Mouse (Mus musculus) liver, adult 2 months (tissue): ENCODE results near the gene Gm10837.

ENCODE experiments used
- CTCF ChIP-seq: fragments of 200-500 bp; IDR thresholded peaks from 2 replicates; pipeline ENCODE4 v1.5.1; 2011; ENCODE audit warnings: low read depth, low read length, control low read depth
- POLR2A ChIP-seq: fragments of 200-500 bp; IDR thresholded peaks from 2 replicates; pipeline ENCODE4 v1.6.1; 2011; ENCODE audit warnings: low read length, control low read depth; ENCODE audit not compliant: insufficient read depth; ENCODE audit errors: extremely low read depth

GRCm38 (mm10) chr14:122454901-122455561 lies 35.4 kb upstream of the Gm10837 start:
- TF ChIP-seq CTCF = no peak
- TF ChIP-seq POLR2A = no peak
